Mouse (Mus musculus) thymus, postnatal 10 days (tissue): ENCODE measurements around the gene Scgb1a1.
"Not testable (repeated sequence)": the region's sequence is repeated elsewhere in the genome, so short reads cannot be mapped to it uniquely, and the experiment has no call there.

Experiments
- DNase-seq, 2 experiments: peaks; one replicate each; pipeline ENCODE4 v3.0.0; 2021; ENCODE audit warnings: low spot score in 2 of 2

The Scgb1a1 gene

DNA sequence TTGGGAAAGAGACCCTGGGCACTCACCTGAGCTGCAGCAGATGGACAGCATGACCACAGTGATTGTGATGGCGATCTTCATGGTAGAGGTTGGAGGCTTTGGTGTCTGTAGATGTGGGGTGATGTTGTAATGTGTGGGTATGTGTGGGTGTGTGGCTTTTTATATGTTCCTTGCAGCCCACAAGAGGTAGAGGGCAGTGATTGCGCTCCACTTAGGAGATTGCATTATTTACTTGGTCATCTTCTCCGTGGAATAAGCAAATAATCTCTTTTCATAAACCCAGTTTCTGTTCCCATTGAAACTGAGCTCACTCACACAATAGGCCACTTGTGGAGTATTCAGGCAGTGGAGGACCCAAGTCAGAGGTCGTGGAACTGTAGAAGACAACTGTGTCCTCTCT, at the start of gene Scgb1a1:
Scgb1a1 (minus strand) TSS at position 138 of the 400 bp plus-strand sequence.
- DNase-seq, result no peak

DNA sequence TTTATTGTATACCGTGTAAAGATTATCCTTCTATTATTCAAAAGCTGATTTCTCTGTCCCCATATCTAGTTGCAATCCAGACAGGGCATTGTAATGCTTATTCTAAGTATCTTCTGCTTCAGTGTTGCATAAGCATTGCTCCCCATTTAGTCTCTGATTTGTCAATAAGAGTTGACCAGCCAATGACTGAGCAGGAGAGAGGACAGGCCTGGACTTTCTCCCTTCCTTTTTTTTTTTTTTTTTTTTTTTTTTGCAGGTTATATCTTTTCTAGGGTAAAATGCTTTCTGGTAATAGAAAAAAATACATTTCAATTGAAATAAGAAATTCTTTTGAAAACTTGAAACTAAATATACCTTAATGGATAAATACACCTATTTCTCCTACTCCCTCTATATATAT, 49.4 kb upstream of the Scgb1a1 start:
- DNase-seq, result no peak

DNA sequence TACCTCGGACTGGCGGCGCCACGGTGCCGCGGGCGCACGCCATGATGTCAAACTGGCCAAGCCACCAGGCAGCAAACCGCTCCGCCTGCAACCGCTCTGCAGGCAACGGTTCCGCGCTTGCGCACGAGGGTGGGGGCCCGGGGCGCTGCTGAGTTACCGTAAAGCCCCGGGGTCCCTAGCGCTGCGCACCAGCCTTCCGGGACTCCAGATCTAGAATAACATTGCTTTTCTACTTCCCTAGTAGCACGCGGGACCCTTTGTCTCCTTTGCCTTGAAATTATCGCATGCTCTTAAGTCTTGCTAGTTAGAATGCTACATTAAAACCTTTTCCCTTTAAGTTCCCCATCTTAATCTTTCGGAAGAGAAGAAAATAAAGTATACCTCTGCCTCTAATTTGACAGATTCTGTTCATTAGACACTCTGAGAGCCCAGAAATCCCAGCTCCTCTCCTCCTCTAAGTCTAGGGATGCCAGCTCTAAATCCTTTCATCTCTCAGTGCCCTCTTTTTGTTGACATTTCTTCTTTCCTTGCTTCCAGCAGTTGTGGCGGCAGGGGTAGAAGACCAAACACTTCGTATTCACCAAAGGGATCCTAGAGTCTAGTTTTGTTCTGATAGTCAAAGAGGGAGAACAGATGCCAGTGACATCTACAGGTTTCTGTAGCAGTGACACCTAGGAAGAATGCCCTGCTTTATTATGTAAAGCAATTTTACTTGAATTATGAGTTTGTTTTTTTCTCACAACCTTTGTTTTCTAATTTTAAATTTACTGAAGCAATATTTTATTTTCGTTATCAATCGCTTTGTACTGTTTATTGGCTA, 48.0 kb upstream of the Scgb1a1 start, which contains the start of gene Asrgl1:
Asrgl1 (minus strand) TSS at position 125 of the 820 bp plus-strand sequence.
- peak; percentile 88 to 95 for DNase-seq

DNA sequence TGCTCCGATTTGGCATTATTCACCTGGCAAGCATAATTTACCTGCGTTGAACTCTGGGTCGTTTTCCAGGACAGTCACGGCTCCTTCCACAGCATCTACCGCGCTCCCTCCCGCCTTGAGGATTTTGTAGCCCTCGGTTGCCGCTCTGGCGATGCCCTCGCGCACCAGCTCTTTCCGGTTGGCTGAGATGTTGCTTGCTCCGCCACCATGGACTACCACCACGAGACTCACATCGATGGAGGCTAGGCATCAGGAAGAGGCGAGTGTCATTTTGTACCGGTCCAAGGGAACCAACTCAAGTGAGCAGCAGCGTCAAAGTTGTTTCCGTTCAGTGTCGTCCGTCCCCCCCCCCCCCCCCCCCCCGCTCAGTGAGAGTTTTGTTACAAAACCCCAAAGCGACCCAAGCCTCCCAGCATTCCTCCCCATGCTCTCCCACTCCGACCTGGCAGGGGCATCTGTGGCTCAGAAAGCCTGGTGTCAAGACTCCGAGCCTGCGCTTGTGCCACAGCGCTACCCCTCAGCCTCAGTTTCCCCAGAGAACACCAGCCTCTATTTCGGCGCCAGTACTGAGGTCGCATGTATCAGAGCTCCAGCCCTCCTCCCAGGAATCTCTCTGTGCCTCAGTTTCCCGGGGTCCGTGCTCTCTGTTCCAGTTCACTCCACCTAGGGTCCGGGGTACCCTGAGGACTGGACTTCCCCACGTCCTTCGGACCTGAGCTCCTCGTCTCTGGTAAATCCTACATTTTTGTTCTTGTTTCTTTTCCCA, 47.2 kb upstream of the Scgb1a1 start:
- peak; percentile 23 to 25 for DNase-seq

DNA sequence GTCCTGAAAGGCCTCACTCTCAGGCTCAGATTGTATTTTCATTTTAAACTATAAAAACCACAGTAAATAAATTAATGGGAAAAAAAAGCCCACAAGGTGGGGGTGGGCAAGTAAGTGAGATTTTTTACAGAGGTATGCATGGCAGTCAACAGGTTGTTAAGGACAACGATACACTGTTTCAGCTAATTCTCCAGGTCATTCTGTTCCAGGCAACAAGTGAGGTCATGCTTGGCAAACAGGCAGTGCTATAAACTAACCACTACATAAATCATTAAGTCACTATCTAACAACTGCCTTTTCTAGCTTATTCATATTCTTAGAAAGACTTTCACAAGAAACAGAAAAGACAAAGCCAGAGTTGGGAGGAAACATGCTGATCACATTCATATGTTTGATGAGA, 42.2 kb upstream of the Scgb1a1 start:
- no peak for DNase-seq

DNA sequence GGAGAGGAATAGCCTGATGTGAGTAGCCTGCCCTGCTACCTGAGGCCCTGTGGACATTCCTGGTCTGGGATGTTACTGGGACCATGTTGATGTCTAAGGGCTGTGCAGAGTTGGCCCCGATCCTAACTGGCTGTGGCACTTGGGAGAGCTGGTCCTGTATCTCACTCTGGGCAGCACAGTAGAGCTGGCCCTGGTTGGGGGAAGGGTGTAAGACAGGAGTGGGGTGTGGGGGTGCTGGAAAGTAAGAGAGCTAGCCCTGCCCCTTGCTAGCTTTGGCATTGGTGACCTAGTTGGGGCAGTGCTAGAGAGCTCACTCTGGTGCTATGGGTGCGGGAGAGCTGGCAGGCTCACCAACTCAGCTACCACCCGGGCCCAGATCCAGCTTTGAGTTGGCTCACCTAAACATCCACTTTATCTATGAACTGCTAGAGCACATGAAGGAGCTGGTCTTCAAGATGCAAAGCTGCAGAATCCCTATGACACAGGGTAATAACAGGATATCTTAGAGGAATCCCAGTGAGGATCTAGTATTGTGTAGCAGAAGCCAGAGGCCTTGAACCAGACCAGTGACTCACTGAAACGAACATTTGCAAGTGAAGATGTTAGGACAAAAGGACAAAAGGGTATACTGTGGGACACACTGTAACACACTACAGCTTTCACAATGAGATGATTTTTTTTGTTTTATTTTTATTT, 40.9 kb upstream of the Scgb1a1 start:
- DNase-seq, result no peak

DNA sequence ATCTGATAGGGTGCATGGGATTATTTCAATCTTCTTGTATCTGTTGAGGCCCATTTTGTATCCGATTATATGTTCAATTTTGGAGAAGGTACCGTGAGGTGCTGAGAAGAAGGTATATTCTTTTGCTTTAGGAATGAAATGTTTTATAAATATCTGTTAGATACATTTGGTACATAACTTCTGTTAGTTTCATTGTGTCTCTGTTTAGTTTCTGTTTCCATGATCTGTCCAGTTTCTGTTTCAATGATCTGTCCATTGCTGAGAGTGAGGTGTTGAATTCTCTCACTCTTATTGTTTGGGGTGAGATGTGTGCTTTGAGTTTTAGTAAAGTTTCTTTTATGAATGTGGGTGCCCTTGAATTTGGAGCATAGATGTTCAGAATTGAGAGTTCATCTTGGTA, 36.2 kb upstream of the Scgb1a1 start:
- not testable (repeated sequence) for DNase-seq

DNA sequence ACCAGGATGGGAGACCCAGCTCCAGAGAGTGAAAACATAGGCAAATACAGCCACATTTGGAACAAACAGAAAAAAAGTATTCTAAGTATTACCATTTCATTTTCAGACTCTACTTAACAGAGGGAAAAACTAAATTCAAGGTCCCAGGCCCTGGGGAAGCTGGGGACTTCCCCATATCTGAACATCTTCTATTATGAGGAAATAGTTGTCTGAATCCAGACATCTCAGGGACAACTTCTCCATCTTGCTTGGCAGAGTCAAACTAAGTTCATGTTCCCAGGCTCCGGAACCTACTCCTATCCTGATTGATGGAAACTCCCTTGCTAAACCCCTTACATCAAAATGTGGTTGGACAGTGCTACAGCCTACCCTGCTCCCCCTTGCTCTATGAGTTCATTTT, 34.6 kb upstream of the Scgb1a1 start:
- no peak for DNase-seq

DNA sequence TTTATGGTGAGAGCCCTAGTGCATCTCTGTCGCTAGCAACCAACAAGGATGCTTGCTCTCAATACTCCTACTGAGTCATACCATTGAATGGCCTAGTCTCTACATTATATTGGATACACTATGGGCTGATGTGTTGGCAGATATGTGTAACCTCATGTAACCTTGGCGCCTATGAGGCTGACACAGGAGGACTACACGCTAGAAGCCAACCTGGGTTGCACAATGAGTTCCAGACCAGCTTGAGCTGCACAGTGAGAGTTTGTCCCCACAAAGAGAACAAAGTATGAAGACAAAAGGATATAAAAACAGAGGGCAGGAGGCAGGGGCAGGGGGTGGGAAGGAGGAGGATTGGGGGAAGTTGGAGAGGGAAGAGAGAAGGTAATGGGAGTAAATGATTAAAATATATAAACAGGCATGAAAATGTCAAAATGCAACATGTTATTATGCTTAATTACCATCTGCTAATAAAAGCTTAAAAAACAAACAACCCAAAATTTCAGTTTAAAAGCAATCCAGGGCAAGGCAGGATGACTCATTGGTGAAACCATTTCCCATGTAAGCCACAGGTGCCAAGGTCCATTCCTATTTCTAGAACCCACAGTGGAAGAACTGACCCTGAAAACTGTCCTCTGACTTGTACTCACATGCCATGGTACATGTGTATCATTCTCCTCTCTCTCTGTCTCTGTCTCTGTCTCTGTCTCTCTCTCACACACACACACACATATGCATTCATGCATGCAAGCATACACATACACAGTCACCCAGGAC, 32.1 kb upstream of the Scgb1a1 start:
- no peak for DNase-seq

DNA sequence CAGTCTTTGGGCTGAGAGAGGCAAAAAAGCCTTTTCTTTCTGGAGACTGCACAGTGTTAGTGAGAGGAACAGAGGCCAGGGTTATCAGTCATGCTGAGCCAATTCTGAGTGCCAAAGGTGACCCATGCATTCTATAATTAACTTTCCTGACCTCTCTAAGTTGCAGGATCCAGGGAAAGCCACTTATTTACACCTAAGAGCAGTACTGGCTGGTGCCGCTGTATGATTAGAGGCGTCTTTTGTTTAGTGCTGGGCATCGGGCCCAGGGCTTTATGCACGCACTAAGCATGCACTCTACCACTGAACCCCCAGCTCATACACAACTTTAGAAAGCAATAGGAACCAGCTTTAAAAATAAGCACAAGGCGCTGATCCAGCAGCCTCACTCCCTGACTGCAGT, 29.5 kb upstream of the Scgb1a1 start:
- no peak for DNase-seq

DNA sequence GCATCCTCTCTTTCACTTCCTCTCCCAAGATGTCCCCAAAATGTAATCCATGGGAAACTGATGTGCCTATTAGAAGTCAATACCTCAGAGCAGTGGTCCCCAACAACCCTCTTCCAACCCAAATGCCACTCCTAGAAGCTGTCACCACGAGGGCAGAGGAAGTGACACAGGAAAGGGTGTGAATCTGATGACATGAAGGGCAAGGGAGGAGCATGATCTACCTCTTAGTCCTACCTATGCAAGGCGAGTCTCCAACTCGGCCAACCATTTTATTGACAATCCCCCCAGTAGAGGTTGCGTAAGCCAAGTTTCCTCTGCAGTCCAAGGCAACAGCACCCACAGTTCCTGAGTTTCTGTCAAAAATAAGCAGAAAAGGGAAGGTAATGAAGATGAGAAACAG, 28.5 kb upstream of the Scgb1a1 start:
- no peak for DNase-seq

DNA sequence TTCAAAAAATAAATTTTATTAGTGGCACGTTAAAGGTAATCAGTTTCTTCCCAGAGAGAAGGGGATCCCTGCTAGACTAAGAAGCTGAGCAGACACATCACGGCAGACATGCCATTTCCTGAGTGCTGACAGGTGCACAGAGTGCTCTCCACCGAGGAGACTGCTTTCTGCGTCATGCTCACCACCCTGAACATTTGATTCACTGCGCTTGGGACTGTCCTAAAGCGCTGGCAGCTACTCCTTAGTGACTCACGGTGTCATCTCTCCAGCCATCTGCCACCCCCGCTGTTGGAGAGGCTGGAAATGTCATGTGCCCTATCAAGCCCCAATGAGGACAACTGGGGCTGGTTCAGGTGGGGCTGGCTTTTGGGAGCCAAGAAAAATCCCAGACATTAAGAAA, 24.3 kb upstream of the Scgb1a1 start:
- no peak for DNase-seq

DNA sequence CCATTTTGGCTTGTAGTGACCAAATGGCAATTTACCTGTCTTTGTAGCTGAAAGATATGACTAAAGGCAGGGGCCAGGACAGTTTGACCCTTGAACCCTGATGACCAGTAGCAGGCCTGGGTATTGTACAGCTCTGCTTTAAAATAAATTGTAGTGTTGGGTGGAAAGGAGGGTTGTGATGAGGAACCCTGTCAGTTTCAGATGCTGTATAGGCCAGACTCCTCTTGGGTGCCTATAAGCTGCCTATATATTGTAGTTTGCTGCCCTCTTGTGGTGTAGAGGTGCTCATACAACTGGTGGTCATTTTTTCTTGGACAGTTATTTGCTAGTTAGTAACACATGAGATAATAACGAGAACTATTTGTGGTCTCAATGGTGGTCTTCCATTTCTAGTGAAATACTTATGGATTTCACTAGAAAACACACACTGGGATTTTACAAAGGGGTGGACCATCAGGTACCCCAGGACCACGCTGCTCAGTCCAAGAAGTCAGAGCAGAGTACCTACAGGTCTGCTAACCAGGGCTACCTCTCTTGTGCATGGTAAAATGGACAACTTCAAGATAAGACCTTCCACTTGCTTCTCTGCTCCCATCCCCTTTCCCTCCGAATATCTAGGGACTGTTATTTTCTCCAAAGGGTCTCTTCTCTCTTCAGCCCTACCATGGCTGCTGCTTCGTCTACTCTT, 22.6 kb upstream of the Scgb1a1 start:
- peak in 1 of 2 experiments; percentile 59 for DNase-seq

DNA sequence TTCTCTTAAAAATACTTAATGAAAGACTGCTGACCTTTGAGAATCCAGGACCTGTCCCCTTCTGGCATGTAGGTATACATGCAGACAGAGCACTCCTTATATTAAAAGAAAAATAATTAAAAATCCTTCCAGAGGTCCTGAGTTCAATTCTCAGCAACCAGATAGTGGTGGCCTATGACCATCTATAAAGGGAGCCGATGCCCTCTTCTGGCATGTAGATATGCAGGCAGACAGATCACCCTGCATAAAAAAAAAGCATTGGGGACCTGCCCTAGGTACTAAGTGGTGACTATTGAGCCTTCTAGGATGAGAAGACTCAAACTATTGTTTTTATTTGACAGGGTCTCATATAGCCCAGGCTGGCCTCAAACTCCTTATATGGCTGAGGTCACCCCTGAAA, 20.8 kb upstream of the Scgb1a1 start:
- DNase-seq, result no peak

DNA sequence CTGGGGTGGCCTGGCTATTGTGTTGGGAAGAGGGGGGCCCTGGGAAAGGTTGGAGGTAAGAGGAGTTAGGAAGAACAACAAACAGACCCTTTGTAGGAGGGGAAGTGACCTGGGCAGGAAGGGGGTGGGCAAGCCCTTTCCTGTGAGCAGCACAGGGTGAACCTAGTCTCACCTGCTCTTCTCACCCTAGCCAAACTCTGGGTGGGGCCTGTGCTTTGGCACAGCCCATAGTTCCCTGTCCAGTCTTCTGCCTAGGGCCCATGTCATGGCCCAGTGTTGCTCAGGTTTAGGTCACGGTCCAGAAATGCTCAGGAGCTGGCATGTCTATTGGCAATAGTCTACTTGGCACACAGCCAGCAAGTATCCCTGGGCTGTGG, 19.6 kb upstream of the Scgb1a1 start:
- no peak for DNase-seq

DNA sequence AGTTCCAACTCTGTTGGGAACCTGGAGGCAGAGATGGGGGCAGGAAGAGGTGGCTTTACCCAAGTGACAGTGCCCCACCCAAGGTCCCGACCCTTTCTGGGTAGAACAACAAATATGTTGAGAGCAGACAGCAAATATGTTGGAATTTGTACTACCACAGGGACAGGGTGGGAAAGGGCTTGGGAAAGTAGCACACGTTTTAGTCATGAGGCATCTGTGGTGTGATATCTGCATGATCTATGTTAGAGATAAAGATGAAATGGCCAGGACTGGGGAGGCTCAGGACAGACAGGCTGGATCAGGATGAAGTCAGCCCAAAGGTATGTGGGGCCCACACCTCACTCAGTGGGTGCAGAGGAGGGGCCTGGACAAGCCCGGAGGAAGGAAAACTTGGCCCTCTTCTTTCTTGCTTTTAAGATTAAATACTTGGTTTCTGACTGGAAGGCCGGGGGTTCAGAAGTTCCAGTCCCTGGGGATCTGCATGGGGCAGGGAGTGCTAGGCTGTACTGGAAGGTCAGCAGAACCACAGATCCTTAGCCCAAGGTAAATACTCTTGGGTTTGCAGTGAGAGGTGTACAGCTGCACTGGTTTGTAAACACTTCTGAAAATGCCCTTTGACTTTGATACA, 19.1 kb upstream of the Scgb1a1 start:
- no peak for DNase-seq

DNA sequence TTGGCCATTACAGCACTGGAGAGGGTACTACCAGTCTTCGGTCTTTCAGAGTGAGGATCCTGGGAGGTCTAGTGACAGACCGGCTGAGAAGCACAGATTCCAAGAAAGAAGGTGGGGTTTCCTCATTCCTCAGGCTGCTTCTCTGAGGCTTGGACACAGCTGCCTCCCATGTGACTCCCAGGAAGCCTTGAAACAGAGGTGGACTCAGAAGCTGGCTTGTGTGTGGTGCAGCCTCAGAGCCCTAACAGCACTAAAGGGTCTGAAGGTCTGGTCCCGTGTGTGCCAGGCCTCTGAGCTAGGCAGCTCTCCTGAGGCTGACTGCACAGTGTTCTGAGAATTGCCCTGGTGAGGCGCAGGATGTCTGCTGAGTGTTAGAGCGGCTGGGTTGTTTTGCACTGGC, 18.3 kb upstream of the Scgb1a1 start:
- DNase-seq, result no peak

DNA sequence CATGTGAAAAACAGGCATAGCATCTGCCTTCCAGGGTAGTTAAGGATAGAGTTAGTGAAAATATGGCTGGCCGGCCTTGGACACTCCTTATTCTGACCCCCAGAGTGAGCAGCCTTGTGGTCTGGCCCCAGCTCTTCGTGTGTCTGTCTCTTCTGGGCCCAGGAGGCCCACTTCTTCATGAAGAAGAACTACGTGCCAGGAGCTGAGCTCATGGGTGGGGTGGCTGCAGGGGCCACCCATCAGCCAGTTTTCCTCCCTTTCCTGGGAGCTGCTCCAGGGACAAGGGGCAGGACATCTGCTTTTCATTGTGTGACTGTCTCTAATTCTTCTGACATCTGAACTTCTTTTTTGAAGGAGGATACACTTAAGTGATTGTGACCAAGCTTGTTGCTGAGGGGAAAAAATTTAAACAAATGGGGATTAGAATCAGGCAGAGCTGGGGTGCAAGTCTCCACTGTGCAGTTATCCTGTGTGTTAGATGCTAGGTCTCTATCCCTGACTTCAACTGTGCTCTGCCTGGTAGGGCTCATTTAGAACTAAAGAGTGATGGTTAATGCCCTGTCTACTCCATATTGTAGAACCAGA, 17.4 kb upstream of the Scgb1a1 start:
- DNase-seq, result no peak

DNA sequence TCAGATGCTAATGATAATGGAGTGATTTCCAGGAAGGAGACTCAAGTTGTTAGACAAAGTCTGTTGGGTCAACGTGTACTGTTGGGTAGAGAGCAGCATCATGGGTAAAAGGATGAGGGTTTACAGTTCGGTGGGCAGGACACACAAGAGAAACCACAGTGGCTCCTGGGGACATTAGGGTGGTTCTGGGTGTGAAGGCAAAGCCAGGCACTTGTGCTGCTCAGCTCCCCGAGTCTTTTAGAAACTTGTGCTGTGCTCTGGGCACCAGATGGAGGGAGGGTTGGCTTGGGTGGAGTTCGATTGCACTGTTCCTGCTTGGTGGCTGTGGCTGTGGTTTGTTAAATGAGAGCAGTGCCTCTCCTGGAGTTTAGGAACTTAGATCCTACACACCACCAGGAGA, 16.2 kb upstream of the Scgb1a1 start:
- DNase-seq, result no peak

DNA sequence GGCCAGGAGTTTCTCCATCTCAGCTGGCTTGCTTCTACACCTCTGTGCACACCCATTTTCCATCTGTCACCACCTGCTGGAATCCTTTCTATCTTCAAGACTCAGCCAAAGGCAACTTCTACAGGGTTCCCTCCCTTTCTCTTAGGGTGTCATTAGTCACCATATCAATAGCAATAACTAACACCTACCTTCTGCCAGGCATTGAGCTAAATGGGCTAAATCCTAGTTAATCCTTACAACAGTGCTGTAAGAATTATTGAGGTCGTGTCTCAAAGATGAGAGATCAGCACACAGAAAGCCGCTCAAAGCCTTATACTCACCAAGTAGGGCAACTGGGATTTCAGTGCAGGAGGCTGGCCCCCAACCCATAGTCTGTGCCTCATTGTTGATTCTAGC, 13.3 kb upstream of the Scgb1a1 start:
- DNase-seq, result no peak
